Mouse (Mus musculus): Measurements from ENCODE around the gene Trim47.

The Trim47 gene

GRCm38 (mm10) chr11:116062521-116062920, 64.5 kb downstream of the Trim47 start:
- no peak for DNase-seq (ENCODE audit: low spot score in 2 of 2)

- no peak for DNase-seq (ENCODE audit: low spot score in 2 of 2)
Measured at GRCm38 (mm10) chr11:116061641-116062415, 65.2 kb downstream of the Trim47 start.

- DNase-seq (ENCODE audit: low spot score in 2 of 2), result no peak
Measured at GRCm38 (mm10) chr11:116060596-116060995, 66.4 kb downstream of the Trim47 start.

GRCm38 (mm10) chr11:116059691-116060025, 67.4 kb downstream of the Trim47 start:
- no peak for DNase-seq (ENCODE audit: low spot score in 2 of 2)

GRCm38 (mm10) chr11:116058868-116059690, 67.9 kb downstream of the Trim47 start:
- no peak for DNase-seq (ENCODE audit: low spot score in 2 of 2)

- DNase-seq (ENCODE audit: low spot score in 2 of 2), result no peak
Measured at GRCm38 (mm10) chr11:116058022-116058614, 68.9 kb downstream of the Trim47 start.

- no peak for DNase-seq (ENCODE audit: low spot score in 2 of 2)
Measured at GRCm38 (mm10) chr11:116057237-116057881, 69.7 kb downstream of the Trim47 start.

- DNase-seq (ENCODE audit: low spot score in 2 of 2), result no peak
Measured at GRCm38 (mm10) chr11:116055873-116056272, 71.1 kb downstream of the Trim47 start.

All from spleen, postnatal 10 days (tissue).